Mouse (Mus musculus): ENCODE results near the gene Gm21876. TPM values are rescaled to one million over a fixed set of nuclear protein-coding genes. Genes with fewer than 3 reads are reported as not detected.

The Gm21876 gene
- polyA plus RNA-seq (2014; fragmentation: Illumina TruSeq; extraction: RNeasy Lipid Tissue Mini Kit (QIAGEN cat#74804); ENCODE audit: low replicate concordance) = not detected

DNA sequence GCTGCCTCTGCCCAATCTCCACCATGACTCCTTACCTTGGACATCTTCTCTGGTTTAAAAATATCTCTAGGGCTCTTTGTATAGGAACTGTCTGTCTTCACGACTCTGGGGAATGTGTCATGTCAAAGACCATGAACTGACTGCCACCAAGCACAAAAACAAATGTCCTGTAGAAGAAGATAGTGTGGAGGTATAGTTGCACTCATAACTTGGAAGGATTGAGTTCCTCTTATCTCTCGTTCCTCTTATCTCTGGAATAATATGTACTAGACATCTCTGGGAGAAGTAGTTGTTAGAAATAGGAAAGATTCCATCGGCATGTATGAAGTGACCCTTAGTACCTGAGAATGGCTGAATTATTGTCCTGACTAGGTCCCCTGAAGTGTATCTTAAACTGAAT is at the start of gene Gm21876:
TSS of gene Gm21876 (minus strand) at position 101 of the 400 bp plus-strand sequence.

Other genes with a start within 250 kb of the Gm21876 start
- 2.5 TPM for gene Cfp, start 244.1 kb downstream of the Gm21876 start, polyA plus RNA-seq (2014; fragmentation: Illumina TruSeq; extraction: RNeasy Lipid Tissue Mini Kit (QIAGEN cat#74804); ENCODE audit: low replicate concordance)
- gene Elk1, start 225.0 kb downstream of the Gm21876 start, polyA plus RNA-seq (2014; fragmentation: Illumina TruSeq; extraction: RNeasy Lipid Tissue Mini Kit (QIAGEN cat#74804); ENCODE audit: low replicate concordance) = 2.8 TPM
- 17.9 TPM for gene Uxt, start 213.6 kb downstream of the Gm21876 start, polyA plus RNA-seq (2014; fragmentation: Illumina TruSeq; extraction: RNeasy Lipid Tissue Mini Kit (QIAGEN cat#74804); ENCODE audit: low replicate concordance)
- 51.2 TPM for gene Zfp182, start 113.3 kb downstream of the Gm21876 start, polyA plus RNA-seq (2014; fragmentation: Illumina TruSeq; extraction: RNeasy Lipid Tissue Mini Kit (QIAGEN cat#74804); ENCODE audit: low replicate concordance)
- not detected for gene Spaca5, start 107.2 kb downstream of the Gm21876 start, polyA plus RNA-seq (2014; fragmentation: Illumina TruSeq; extraction: RNeasy Lipid Tissue Mini Kit (QIAGEN cat#74804); ENCODE audit: low replicate concordance)
- gene Zfp300, start 86.1 kb downstream of the Gm21876 start, polyA plus RNA-seq (2014; fragmentation: Illumina TruSeq; extraction: RNeasy Lipid Tissue Mini Kit (QIAGEN cat#74804); ENCODE audit: low replicate concordance) = 0.74 TPM
- gene Ssxa1, start 59.8 kb downstream of the Gm21876 start, polyA plus RNA-seq (2014; fragmentation: Illumina TruSeq; extraction: RNeasy Lipid Tissue Mini Kit (QIAGEN cat#74804); ENCODE audit: low replicate concordance) = not detected

Measured in small intestine, adult 10 weeks (tissue).